Mouse (Mus musculus) bone marrow, adult 2 months (tissue): ENCODE results near the gene Dennd6b.

Experiments used
- CTCF ChIP-seq: fragments of 200-500 bp; IDR thresholded peaks from 2 replicates; pipeline ENCODE4 v1.5.1; 2011; ENCODE audit warnings: low read length, control low read depth; ENCODE audit not compliant: control insufficient read depth, insufficient read depth
- POLR2A ChIP-seq: fragments of 200-500 bp; IDR thresholded peaks from 2 replicates; pipeline ENCODE4 v1.6.1; 2011; ENCODE audit warnings: low read depth, mild to moderate bottlenecking, control low read depth, low read length, borderline replicate concordance; ENCODE audit not compliant: control insufficient read depth

GRCm38 (mm10) chr15:89145813-89146350 is 50.4 kb downstream of the Dennd6b start:
- TF ChIP-seq CTCF, result no peak
- 0 out of 2 replicates have a peak, but pooled peaks have one; percentile 21 for TF ChIP-seq POLR2A
